Mouse (Mus musculus) left cerebral cortex, postnatal 4 days (tissue): ENCODE results near the gene Eif2d. TPM values are rescaled to one million over a fixed set of nuclear protein-coding genes. Genes with fewer than 3 reads are reported as not detected.

ENCODE experiments used
- DNase-seq: peaks from one replicate; pipeline ENCODE4 v3.0.0-alpha.2; 2022
- intact Hi-C: fragments of 180-260 bp; cut with DNase I; formaldehyde crosslinking; loops from one replicate; pipeline ENCODE4 v1.15.1; 2025
- total RNA-seq, 2 experiments: library from RNA; stranded (reverse); gene quantifications; 2 replicates each; pipeline ENCODE4 v1.2.3; 2021

Gene Eif2d
- total RNA-seq, 2 experiments from 2014 or later: 40.8 to 45.0 TPM

DNA sequence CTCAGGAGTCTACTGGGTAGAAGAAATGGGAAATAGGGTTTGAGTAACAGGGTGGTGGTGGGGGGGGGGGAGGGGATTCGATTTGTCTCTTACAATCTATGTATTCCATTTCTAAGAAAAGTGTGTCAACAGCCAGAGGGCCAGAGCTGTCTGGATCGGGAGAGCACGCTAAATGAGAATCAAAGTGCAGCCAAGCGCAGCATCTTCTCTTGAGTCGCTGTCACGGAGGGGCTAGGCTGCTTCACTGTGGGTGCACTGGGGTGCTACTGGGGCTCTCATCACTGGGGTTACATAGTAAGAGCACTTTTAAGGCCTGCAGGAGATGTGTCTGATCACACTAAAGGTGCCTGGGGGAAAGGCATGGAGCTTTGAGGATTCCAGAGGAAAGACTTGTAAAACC, 55.8 kb downstream of the Eif2d start:
- intact Hi-C loops: no loop called here
- no peak for DNase-seq

DNA sequence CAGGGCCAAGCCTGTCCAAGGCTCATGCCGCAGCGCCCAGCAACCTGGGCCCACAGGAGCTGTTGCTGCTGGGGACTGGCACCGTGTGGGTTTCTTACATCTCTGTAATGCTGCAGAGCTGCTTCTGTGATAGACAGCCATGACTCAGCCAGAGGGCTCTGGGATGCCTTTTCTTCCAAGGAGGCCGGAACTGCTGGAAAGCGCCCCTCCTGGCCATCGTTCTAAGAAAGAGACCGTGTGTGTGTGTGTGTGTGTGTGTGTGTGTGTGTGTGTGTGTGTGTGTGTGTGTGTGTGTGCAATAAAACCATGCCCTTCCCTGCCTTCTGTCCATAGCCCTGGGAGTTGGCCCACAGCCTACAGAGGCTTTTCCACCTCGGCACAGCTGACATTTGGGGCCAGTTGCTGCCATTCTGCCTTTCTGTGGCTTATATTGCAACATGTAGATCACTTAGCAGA, 57.0 kb downstream of the Eif2d start:
- DNase-seq: peak; percentile 91
- intact Hi-C loops: no loop called here

DNA sequence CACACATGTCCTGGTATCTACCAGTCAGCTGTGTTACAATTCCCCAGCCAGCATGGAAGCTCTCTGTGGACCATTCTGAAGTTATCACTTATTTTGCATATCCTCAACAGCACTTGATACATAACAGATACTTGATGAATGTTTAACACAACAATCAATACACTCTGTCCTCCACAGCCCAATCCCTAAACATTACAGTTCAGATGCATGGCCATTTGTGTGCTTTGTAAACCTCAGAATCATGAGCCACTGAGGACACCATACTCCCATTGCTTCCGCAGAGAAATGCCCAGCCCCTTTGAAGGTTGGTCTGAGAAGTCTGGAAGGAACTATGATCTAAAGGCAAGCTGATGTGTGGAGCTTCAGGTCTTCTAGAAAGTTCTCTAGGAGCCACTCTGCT, 58.7 kb downstream of the Eif2d start:
- no peak for DNase-seq
- intact Hi-C loops: no loop called here

DNA sequence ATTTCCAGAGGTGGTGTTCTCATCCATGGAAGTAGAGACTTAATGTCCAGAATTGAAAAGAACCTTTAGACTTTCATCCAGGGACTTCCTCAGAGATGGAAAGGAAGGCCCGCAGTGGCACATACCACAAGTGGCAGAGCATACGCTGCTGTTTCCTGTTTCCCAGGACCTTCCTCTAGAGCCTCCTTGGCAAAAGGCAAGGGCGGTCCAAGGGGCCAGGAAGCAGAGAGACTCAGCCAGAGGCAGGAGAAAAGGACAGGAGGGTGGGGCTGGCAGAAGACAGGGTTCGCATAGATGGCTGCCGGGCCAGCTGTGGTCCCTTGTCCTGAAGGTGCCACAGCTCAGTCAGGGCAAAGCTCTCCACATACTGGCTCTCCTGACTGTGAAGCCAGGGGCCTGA, 60.0 kb downstream of the Eif2d start:
- intact Hi-C loops: no loop called here
- no peak for DNase-seq

DNA sequence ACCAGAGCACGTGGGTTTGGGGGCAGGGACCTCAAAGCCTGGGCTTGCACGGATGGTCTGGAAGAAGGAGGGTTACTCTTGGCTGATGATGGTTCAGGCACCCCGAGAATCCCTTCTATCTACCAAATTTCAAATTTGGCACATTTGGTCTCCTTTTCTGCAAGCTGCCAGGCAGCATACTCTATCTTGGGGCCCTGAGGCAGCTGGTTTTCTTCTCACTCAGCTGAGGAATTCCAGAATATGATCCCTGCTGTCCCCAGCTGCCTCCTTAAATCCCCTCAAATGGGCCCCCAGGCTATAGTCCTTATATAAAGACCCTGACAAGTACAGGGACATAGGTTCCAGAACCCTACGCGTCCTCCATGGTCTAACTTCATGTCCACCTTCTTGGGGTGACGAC, 60.4 kb downstream of the Eif2d start:
- DNase-seq: no peak
- intact Hi-C loops: no loop called here

DNA sequence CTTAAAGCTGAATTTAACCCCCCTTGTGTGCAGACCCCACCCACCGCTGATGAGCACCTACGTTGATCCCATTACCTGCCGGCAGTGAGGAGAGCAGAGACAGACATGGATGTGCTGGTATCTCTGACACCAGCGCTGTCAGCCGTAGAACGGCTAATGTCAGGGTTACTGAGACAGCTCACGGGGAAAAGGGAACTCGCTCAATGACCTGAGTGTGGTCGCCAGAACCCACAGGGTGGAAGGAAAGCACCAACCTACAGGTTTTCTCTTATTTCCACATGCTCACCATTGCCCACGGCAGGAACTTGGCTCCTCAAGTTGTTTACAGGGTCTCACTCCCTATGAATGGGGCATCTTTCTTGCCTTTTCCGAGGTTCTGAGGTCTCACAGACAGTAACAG, 66.0 kb downstream of the Eif2d start:
- intact Hi-C loops: no loop called here
- no peak for DNase-seq

DNA sequence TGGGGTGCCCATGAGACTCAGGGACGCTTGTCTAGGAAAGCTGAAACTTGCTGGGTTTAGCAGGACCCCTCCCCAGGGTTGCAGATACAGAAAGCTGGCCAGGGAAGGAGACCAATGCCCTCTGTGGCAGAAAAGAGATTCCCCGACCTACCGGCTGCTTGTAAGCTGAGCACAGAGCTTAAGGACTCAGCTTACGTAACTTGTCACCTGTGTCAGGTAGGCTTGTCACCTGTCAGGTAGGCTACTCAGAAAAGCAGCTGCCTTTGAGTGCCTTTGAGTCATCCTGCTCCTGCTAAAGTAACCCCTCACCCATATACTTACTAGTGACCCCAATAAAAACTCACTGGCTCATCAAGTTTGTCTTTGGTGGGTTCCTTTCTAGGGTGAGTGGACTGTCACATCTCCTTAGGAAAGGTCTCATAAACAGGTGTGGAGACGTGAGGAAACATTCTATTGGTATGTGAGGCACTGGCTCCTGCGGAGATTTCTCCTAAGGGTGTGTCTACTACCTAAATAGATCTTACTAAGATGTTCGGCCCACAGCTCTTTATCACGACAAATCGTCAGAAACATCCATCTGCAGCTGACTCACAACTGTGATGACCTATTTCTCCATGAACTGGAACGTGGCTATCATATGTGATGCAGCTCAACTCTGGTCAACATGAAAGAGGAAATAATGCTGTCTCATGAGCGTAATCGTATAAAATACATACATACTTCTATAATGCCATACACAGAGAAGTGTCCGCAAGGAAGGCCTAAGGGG, 69.0 kb downstream of the Eif2d start:
- no peak for DNase-seq
- intact Hi-C loops: no loop called here

DNA sequence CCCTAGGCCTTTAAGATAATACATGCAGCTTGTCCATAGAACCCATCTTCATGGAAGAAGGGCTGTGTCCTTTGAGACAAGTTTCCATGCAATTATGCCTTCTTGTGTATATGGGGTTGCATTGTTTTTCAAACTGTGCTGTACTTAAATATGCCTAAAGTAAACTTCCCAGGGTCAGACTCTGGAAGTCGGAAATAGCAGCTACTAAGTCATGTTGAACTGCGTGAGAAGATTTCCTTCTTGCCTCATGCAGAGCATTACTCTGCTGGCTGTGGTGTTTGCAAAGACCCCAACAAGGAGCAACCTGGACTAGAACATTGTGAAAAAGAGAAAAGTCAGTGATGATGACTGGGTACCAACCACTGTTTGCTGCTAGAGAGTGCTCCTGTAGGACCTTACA, 70.4 kb downstream of the Eif2d start:
- DNase-seq: no peak
- intact Hi-C loops: no loop called here

DNA sequence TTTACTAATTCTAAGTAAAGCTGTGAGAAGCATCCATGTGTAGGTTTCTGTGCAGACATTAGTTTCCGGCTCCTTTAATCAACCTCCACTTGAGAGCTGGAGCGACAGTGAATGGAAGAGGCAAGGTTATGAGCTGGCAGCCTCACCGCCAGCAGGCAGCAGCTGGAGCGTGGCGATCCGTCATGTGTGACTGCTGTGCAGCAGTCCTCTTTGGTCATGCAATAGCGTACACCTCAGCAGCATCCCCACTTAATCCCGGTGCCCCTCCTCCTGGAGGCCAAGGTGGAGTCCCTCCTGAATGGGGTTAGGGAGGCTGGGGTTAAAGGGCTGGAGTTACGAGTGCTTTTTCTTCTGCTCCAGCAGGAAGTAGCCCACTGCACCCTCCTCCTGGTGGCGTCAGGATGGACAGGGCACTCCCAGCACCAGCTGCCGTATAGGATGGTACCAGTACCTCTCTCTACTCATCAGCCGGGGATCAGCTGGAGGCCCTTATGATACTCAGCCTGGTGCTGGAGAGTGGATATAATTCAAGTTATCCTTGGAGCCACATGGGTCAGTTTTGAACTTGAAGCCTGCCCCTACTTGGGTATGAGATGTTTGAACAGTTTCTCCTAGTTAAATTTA, 72.0 kb downstream of the Eif2d start:
- intact Hi-C loops: no loop called here
- no peak for DNase-seq

DNA sequence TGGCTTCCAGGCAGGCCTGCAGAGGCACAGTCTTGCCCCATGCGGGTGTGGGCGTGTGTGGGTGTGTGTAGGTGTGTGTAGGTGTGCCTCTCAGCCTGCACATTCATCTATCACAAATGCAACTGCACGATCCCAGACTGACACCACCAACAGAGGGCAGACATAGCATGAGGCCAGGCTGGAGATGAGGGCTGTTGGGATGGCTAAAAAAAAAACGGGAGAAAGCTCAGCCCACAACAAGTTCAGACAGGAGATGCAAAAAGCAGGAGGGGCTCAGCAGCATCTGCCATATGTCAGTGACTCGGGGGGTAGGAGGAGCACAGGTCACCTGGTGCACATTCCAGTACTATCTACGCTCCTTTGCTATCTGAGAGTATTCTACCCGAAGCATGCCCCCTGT, 75.2 kb downstream of the Eif2d start:
- no peak for DNase-seq
- intact Hi-C loops: no loop called here

DNA sequence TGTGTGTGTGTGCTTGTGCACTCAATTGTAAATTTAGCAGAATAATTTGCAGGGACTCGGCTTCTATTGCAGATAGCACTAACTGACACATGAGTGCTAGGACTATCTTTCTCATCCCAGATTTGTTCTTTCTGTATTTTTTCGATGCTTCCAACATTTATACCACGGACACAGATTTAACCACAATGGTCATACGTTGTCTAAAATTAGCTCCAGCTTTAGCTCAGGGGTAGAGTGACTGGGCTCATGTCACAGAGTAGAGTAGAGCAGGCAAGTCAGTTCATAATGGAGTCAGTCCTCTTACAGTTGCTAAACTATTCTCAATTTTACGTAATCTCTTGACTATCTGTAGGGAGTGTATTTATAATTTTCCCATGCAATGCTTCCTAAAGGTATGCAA, 75.7 kb downstream of the Eif2d start:
- intact Hi-C loops: no loop called here
- DNase-seq: no peak

DNA sequence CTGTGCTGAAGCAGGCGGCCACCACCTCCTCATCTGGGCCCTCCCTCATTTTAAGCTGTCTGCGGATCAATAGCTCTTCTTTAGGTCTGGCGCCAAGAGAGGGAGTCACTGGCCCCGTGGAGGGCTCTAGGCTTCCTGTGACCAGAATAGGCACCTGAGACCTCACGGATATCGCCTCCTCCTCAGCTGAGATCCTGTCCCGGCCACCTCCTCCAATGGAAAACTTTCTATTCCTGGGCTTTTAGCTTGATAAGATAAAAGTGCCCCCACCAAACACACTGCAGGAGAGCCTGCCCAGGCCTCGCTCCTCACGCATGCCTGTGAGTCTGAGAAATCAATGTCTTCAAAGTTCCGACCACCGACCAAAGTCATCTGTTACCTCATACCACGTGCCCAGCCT, 80.5 kb downstream of the Eif2d start:
- DNase-seq: no peak
- intact Hi-C loops: no loop called here

DNA sequence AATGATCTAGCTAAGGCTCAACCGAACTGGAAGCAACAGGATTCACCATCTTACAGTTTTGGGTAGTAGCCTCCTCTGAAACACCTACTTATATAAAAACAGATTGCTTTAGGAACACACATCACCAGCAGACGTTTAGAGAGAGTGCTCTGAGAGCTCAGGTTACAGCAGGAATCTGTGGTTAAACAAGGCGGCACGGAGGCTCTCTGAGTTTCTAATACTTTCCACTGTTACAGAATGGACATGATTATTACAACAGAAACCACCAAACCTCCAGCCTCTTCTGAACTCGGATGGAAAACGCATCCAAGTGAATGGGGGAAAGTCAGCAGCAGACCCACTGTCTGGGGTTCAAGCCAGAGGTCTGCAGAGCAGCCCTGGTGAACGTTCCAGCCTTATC, 83.1 kb downstream of the Eif2d start:
- intact Hi-C loops: no loop called here
- no peak for DNase-seq

Other genes with a start within 250 kb of the Eif2d start
- not detected for gene Il20, start 241.7 kb upstream of the Eif2d start, total RNA-seq
- gene Il19, start 213.1 kb upstream of the Eif2d start, total RNA-seq: not detected
- under 1 TPM in 1 of 2 experiments, not detected in 1; 0.26 TPM for gene Il10, start 133.3 kb upstream of the Eif2d start, total RNA-seq
- 10 to 100 TPM; 32.1 to 35.4 TPM for gene Mapkapk2, start 55.4 kb upstream of the Eif2d start, total RNA-seq
- 10 to 100 TPM; 15.8 to 16.9 TPM for gene Dyrk3, start 14.8 kb upstream of the Eif2d start, total RNA-seq
- gene Rassf5, start 92.1 kb downstream of the Eif2d start, total RNA-seq: 10 to 100 TPM in 1 of 2 experiments, 1 to 10 TPM in 1; 9.9 to 10.3 TPM
- 1 to 10 TPM; 3.7 to 3.9 TPM for gene Ikbke, start 126.4 kb downstream of the Eif2d start, total RNA-seq